16 mouse cellular contexts compared by ENCODE assay signal in the genomic region with DNA sequence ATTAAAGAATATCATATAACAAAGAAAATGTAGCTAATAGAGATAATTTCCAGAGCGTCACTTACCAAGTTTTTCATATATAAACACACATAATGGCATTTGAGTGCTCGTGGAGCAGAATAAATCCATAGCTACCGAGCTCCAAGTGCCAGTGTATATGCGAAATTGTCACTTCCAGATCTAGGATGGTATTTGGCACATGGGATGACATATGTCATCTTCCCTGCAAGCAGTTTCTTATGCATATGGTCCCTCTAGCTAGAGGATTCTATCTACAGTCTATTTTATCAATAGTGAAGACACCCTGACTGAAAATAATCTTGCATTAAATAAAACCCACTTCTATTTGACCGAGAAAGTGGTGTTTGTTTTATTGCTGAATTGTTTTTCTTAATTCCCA.
"Had no signal": no experiment of that assay in that cellular context is flagged by ENCODE, and none has a peak within 500 bp of the region (broad histone marks: within the 10 kb centered on the region; RNA-seq: fewer than 3 reads in every experiment).

No protein-coding gene starts in this region.

- DNase-seq: retina, postnatal 1 day; right cerebral cortex, adult 18-20 months; right cerebral cortex, postnatal 14 days; right cerebral cortex, postnatal 25 days; right cerebral cortex, postnatal 4 days; spleen, adult 18-20 months; thymus, adult 18-20 months; thymus, adult 2 months; thymus, postnatal 14 days; thymus, postnatal 25 days; thymus, postnatal 36 days; thymus, postnatal 4 days had no signal

- H3K27me3 ChIP-seq: neural tube, embryonic 13.5 days; neural tube, embryonic 15.5 days; stomach, embryonic 15.5 days had no signal

- H3K4me2 ChIP-seq: neural tube, embryonic 13.5 days; neural tube, embryonic 15.5 days; stomach, embryonic 15.5 days had no signal

- H3K9me3 ChIP-seq: neural tube, embryonic 13.5 days; neural tube, embryonic 15.5 days; stomach, embryonic 15.5 days had no signal

- H3K36me3 ChIP-seq: neural tube, embryonic 13.5 days; neural tube, embryonic 15.5 days; stomach, embryonic 15.5 days had no signal

- H3K4me1 ChIP-seq: neural tube, embryonic 13.5 days; neural tube, embryonic 15.5 days; stomach, embryonic 15.5 days had no signal

- H3K27ac ChIP-seq: neural tube, embryonic 13.5 days; neural tube, embryonic 15.5 days; stomach, embryonic 15.5 days; stomach, postnatal 0 days had no signal

- H3K9ac ChIP-seq: neural tube, embryonic 13.5 days; neural tube, embryonic 15.5 days; stomach, embryonic 15.5 days had no signal

- H3K4me3 ChIP-seq: neural tube, embryonic 13.5 days; neural tube, embryonic 15.5 days; stomach, embryonic 15.5 days had no signal
